Mouse (Mus musculus) lung, postnatal 14 days (tissue): ENCODE measurements around the gene Rsrc1.
A peak's percentile ranks its signal among the peaks of the same experiment; 100 is the strongest.

Source experiments
- DNase-seq: peaks from one replicate; pipeline ENCODE4 v3.0.0; 2021

Rsrc1 gene

DNA sequence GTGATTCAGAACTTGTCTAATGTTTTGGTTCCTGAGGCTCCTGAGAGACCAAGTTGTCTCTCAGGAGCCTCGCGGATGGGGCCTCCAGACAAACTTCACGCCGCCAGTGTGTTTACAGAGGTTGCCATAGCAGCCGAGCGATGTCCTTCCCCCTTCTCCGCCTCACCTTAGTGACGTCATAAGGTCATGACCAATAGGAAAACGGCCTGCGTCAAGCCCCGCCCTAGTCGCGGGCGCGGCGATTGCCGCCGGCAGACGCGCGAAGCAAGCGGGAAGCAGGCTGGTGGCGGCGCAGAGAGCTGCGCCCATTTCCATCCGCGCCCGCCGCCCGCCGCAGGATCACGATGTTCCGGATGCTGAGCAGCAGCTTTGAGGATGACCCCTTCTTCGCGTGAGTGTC lies 392.7 kb downstream of the Rsrc1 start, which contains the start of gene Mlf1:
TSS of gene Mlf1 (plus strand) at position 226 of the 400 bp plus-strand sequence.
- peak; percentile 86 for DNase-seq

DNA sequence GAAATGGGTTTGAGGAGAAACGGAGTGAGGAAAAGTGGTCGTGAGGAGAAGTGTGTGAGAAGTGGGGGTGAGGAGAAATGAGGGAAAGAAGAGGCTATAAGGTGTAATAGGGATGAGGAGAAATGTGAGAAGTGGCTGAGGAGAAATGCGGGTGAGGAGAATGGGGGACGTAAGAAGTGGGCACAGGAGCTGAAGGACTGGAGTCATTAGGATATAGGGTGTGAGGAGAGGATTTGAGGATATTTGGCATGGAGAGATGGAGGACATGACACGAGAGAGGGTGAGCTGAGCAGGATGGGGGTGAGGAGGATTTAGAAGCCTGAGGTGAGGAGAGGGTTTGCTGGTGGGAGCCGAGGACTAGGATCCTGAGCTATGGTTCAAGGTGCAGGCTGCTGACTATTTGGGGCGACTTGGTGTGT lies 393.2 kb downstream of the Rsrc1 start:
- no peak for DNase-seq

DNA sequence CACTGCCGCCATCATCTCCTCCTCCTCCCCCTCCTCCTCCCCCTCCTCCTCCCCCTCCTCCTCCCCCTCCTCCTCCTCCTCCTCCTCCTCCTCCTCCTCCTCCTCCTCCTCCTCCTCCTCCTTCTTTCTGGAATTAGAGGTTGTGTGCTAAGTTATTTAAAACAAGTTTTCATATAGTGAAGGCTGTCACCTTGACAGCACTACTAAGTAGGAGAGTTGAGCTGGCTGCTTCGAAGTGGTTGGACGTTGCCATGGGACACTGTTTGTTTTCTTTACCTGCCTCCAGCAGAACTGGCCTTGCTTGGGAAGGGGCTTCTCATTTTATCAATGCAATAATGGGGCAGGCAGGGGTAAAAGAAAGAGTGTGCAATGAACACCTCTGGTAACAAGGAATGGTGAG lies 393.9 kb downstream of the Rsrc1 start, which contains the start of gene Gm17402:
TSS of gene Gm17402 (minus strand) at position 101 of the 400 bp plus-strand sequence.
- no peak for DNase-seq

DNA sequence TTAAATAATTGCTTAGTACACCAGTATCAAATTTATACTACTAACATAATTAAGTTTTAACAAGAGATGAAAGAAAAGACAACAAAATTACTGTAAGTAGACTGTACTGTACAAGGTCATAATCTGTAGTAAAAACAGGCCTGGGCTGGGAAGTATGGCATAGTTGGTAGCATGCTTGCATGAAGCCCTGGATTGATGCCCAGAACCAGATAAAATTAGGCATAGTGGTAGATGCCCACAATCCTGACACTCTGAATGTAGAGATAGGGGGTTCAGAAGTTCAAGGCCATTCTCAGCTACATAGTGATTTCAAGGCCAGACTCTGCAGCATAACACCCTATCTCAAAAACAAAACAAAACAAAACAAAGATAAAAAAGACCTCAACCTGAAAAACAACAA lies 397.0 kb downstream of the Rsrc1 start:
- no peak for DNase-seq
